Mouse (Mus musculus): ENCODE data around the gene Sh2d3c. TPM values are rescaled to one million over a fixed set of nuclear protein-coding genes. Genes with fewer than 3 reads are reported as not detected.

The Sh2d3c gene
- total and polyA plus RNA-seq, 3 experiments, result 4.8 to 25.8 (median 11.1) TPM

DNA sequence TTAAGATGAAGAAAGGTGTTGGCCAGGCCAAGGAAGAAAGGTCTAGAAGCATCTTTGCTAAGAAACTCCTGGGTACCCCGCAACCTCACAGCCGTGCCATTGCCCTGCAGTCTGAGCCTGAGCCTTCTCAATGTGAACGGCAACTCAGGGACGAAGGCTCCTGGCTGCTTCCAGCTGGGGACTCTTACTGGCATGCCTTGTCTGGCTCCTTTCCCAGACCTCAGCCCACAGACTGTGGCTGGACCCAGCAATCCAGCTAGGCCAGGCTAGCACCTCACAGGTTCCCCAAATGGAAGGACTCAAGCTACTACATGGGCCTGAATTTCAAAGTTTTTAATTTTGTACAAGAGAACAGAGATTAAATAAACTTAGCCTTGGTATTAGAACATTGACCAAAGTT, 41.0 kb downstream of the Sh2d3c start:
- in situ Hi-C loops (cut with MboI; ENCODE audit: low pct_ligation_motif_present, low pct_unique_long_range_greater_than_20kb, low sequenced_read_pairs) (no loop called here), dilution Hi-C loops (cut with MboI; ENCODE audit: extremely low pct_ligation_motif_present, extremely low pct_unique_long_range_greater_than_20kb, low sequenced_read_pairs) (no loop called here)
- Histone ChIP-seq H3K4me3 (replicated peaks in 1 of 3; ENCODE audit: low read depth in 2 of 3, low read length in 2 of 3, poor library complexity in 1 of 3) (no peak overlapping the region), H3K9me3 (replicated peaks; ENCODE audit: low read length) (no peaks in the 10 kb centered on the region), H3K4me1 (ENCODE audit: control insufficient read depth in 1 of 2, insufficient read depth in 2 of 2) (peaks cover 0 to 10% of the 10 kb centered on the region in 2 experiments; a peak in 3 of 4 replicates), H3K27me3 (replicated peaks) (no peaks in the 10 kb centered on the region), H3K9ac (ENCODE audit: insufficient read depth, low read depth) (no peak overlapping the region), H3K4me2 (ENCODE audit: insufficient read depth, low read depth, poor library complexity, severe bottlenecking) (no peak overlapping the region), H3K79me2 (replicated peaks; ENCODE audit: control insufficient read depth, extremely low read depth, insufficient read depth, poor library complexity, severe bottlenecking) (no peaks in the 10 kb centered on the region), H3K36me3 (replicated peaks in 1 of 2; ENCODE audit: control insufficient read depth in 1 of 2, insufficient read depth in 1 of 2, low read length in 1 of 2) (peaks cover 25 to 57% of the 10 kb centered on the region in 2 experiments), H3K27ac (ENCODE audit: insufficient read depth, low read depth) (no peak overlapping the region)
- TF ChIP-seq TCF12 (IDR thresholded peaks at IDR 0.05; ENCODE audit: low read depth, low read length) (no peak), SIN3A (IDR thresholded peaks at IDR 0.05; ENCODE audit: low read length) (no peak), NELFE (IDR thresholded peaks at IDR 0.05; ENCODE audit: low read depth, low read length) (no peak), ZKSCAN1 (IDR thresholded peaks at IDR 0.05; ENCODE audit: borderline replicate concordance, low read depth, low read length) (no peak), ELF1 (IDR thresholded peaks at IDR 0.05; ENCODE audit: low read depth, low read length) (no peak), BHLHE40 (IDR thresholded peaks at IDR 0.05; ENCODE audit: low read depth, low read length) (no peak), JUND (conservative IDR thresholded peaks at IDR 0.05; ENCODE audit: low read depth, low read length) (no peak), GABPA (IDR thresholded peaks at IDR 0.05; ENCODE audit: insufficient replicate concordance, low read depth, low read length) (no peak), RAD21 (IDR thresholded peaks at IDR 0.05; ENCODE audit: low read depth, low read length) (no peak), CHD2 (IDR thresholded peaks at IDR 0.05; ENCODE audit: low read length) (no peak)
- no peak for DNase-seq (ENCODE audit: extremely low read depth)

DNA sequence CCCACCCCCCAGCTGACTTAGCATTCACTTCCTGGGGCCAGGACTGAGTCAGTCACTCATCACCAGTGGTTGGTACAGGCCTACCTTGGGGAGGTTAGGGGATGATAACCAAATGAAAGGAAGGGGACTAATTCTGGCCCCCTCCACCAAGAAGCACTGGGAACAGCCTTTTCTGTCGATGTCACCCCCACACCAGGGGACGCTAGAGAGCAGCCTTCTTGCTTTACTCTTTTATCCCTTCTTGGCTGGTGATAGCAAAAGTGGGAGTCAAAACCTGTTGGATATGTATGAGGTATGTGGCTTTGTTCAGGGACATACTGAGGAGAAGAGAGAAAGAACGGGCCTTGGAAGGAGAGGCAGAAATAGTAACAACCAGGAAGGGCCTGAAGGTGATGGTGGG, 42.5 kb downstream of the Sh2d3c start:
- H3K4me2 ChIP-seq (ENCODE audit: insufficient read depth, low read depth, poor library complexity, severe bottlenecking), result no peak overlapping the region
- no peak overlapping the region for H3K27ac ChIP-seq (ENCODE audit: insufficient read depth, low read depth)
- TF ChIP-seq CTCF (conservative IDR thresholded peaks at IDR 0.05 in 1 of 2, IDR thresholded peaks at IDR 0.05 in 1 of 2; ENCODE audit: low read depth in 2 of 2, low read length in 2 of 2), result peak; percentile 54 to 55; a peak in 3 of 4 replicates
- TF ChIP-seq IRF4 (IDR thresholded peaks at IDR 0.05; ENCODE audit: low read depth, low read length), result no peak
- TF ChIP-seq SMC3 (IDR thresholded peaks at IDR 0.05; ENCODE audit: low read depth, low read length), result peak; percentile 36
- no peak for DNase-seq (ENCODE audit: extremely low read depth)
- peaks cover 25 to 56% of the 10 kb centered on the region in 2 experiments for H3K36me3 ChIP-seq (replicated peaks in 1 of 2; ENCODE audit: control insufficient read depth in 1 of 2, insufficient read depth in 1 of 2, low read length in 1 of 2)
- H3K79me2 ChIP-seq (replicated peaks; ENCODE audit: control insufficient read depth, extremely low read depth, insufficient read depth, poor library complexity, severe bottlenecking), result no peaks in the 10 kb centered on the region
- dilution Hi-C loops (cut with MboI; ENCODE audit: extremely low pct_ligation_motif_present, extremely low pct_unique_long_range_greater_than_20kb, low sequenced_read_pairs), result no loop called here
- in situ Hi-C loops (cut with MboI; ENCODE audit: low pct_ligation_motif_present, low pct_unique_long_range_greater_than_20kb, low sequenced_read_pairs), result no loop called here
- peaks cover 0 to 3% of the 10 kb centered on the region in 2 experiments; a peak in 2 of 4 replicates for H3K4me1 ChIP-seq (ENCODE audit: control insufficient read depth in 1 of 2, insufficient read depth in 2 of 2)
- no peak overlapping the region for H3K9ac ChIP-seq (ENCODE audit: insufficient read depth, low read depth)
- no peak overlapping the region for H3K4me3 ChIP-seq (replicated peaks in 1 of 3; ENCODE audit: low read depth in 2 of 3, low read length in 2 of 3, poor library complexity in 1 of 3)
- H3K27me3 ChIP-seq (replicated peaks), result no peaks in the 10 kb centered on the region
- no peaks in the 10 kb centered on the region for H3K9me3 ChIP-seq (replicated peaks; ENCODE audit: low read length)

DNA sequence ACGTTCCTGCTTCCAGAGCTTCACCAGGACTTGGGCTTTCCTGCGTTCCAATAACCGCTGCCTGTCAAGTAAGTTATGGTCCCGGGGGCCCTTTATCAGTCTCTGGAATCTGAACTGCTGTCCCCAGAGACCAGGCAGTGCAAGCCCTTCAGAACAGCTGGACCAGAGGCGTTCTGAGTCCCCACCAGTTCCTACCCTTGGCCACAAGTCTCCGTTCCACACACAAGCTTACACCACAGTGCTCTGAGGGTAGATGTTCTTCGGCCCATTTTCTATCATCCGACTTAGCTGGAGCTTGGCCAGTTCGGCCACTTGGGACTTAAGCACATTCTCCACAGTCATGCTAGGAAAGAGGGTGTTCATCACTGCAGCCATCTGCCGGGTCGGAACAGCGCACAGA, 46.4 kb downstream of the Sh2d3c start:
- in situ Hi-C loops (cut with MboI; ENCODE audit: low pct_ligation_motif_present, low pct_unique_long_range_greater_than_20kb, low sequenced_read_pairs) (no loop called here), dilution Hi-C loops (cut with MboI; ENCODE audit: extremely low pct_ligation_motif_present, extremely low pct_unique_long_range_greater_than_20kb, low sequenced_read_pairs) (no loop called here)
- Histone ChIP-seq H3K27ac (ENCODE audit: insufficient read depth, low read depth) (no peak overlapping the region), H3K4me3 (replicated peaks in 1 of 3; ENCODE audit: low read depth in 2 of 3, low read length in 2 of 3, poor library complexity in 1 of 3) (no peak overlapping the region), H3K9me3 (replicated peaks; ENCODE audit: low read length) (no peaks in the 10 kb centered on the region), H3K27me3 (replicated peaks) (no peaks in the 10 kb centered on the region), H3K79me2 (replicated peaks; ENCODE audit: control insufficient read depth, extremely low read depth, insufficient read depth, poor library complexity, severe bottlenecking) (no peaks in the 10 kb centered on the region), H3K4me2 (ENCODE audit: insufficient read depth, low read depth, poor library complexity, severe bottlenecking) (no peak overlapping the region), H3K9ac (ENCODE audit: insufficient read depth, low read depth) (no peak overlapping the region), H3K4me1 (ENCODE audit: control insufficient read depth in 1 of 2, insufficient read depth in 2 of 2) (peaks cover 0 to 4% of the 10 kb centered on the region in 2 experiments; a peak in 2 of 4 replicates), H3K36me3 (replicated peaks in 1 of 2; ENCODE audit: control insufficient read depth in 1 of 2, insufficient read depth in 1 of 2, low read length in 1 of 2) (peaks cover 0 to 18% of the 10 kb centered on the region in 2 experiments)
- TF ChIP-seq POLR2A (IDR thresholded peaks at IDR 0.05; ENCODE audit: low read depth, low read length) (no peak), PAX5 (IDR thresholded peaks at IDR 0.05; ENCODE audit: low read length) (no peak), ELF1 (IDR thresholded peaks at IDR 0.05; ENCODE audit: low read depth, low read length) (no peak), ZNF384 (IDR thresholded peaks at IDR 0.05; ENCODE audit: low read depth, low read length) (no peak), HCFC1 (IDR thresholded peaks at IDR 0.05; ENCODE audit: low read depth, low read length) (no peak), NRF1 (IDR thresholded peaks at IDR 0.05; ENCODE audit: low read depth, low read length) (no peak), ZC3H11A (IDR thresholded peaks at IDR 0.05; ENCODE audit: low read depth, low read length) (no peak), MXI1 (IDR thresholded peaks at IDR 0.05; ENCODE audit: low read depth, low read length) (no peak), SIN3A (IDR thresholded peaks at IDR 0.05; ENCODE audit: low read length) (no peak), RAD21 (IDR thresholded peaks at IDR 0.05; ENCODE audit: low read depth, low read length) (no peak), NELFE (IDR thresholded peaks at IDR 0.05; ENCODE audit: low read depth, low read length) (no peak)
- no peak for DNase-seq (ENCODE audit: extremely low read depth)
